Mouse (Mus musculus) cortical plate, adult 2 months (tissue): ENCODE measurements around the gene Sytl2.

Experiments used
- CTCF ChIP-seq: fragments of 200-500 bp; IDR thresholded peaks from 2 replicates; pipeline ENCODE4 v1.5.1; 2011; ENCODE audit warnings: mild to moderate bottlenecking, control low read depth, low read length; ENCODE audit not compliant: insufficient read depth; ENCODE audit errors: extremely low read depth
- POLR2A ChIP-seq: fragments of 200-500 bp; IDR thresholded peaks from 2 replicates; pipeline ENCODE4 v1.6.1; 2011; ENCODE audit warnings: mild to moderate bottlenecking, low read length, control low read depth; ENCODE audit not compliant: insufficient read depth; ENCODE audit errors: extremely low read depth

- no peak for TF ChIP-seq POLR2A
- TF ChIP-seq CTCF: no peak
Observed at GRCm38 (mm10) chr7:90353488-90354228, 51.6 kb downstream of the Sytl2 start.
